8 mouse cellular contexts compared by ENCODE assay signal in the genomic region with DNA sequence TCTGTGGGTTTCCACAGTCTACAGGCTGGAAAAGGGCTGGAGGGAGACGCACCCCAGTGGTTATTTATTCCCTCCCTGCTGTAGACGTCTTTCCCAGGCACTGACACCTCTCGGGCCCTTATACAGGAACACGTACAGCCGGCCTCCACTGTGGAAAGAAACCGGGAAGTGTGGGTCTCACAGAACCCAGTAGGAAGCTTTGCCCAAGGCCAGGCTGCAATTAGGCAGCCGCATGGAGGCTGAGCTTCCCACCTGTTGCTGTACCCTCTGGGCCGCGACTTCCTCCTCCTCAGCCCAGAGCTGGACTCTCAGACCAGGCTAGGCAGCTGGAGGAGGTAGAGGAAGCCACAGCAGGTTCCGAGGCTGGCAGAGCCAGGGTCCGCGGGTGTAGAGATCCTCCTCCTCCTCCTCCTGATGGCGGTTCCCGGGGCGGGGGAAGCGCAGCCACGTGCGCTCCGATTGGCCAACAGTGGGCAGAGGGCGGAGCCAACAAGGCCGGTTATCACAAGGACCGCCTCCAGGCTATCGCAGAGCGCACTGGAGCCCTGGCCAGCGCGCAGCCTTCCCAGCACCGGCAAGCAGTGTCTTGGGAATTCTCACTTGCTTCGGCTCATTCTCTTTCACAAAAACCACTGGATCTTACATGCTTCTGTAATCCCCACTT. TPM values are rescaled to one million over a fixed set of nuclear protein-coding genes. Genes with fewer than 3 reads are reported as not detected.
A peak's percentile ranks its signal among the peaks of the same experiment; 100 is the strongest.
DNase-seq lines count a peak whose midpoint lies in the region; ATAC-seq lines count a peak whose summit lies in the region.

A gene (plus strand): TSS at position 530 of the 664 bp plus-strand sequence.

- WGBS in hindbrain, embryonic 15.5 days = under 1% methylated on average over 28 of the region's 28 CpGs

- 0 out of 2 replicates have a peak, but pooled peaks cover 6% of the 10 kb centered on the region for H3K27me3 ChIP-seq in hindbrain, embryonic 15.5 days

- peak within 1 kb of the TSS; percentile 56 for H3K9ac ChIP-seq in hindbrain, embryonic 15.5 days

- peak within 1 kb of the TSS; percentile 74 for H3K4me3 ChIP-seq in hindbrain, embryonic 15.5 days

- ATAC-seq in hindbrain, embryonic 15.5 days (ENCODE audit: low FRiP score, low read depth) = peak; percentile 99

- H3K4me2 ChIP-seq in hindbrain, embryonic 15.5 days = peak within 1 kb of the TSS; percentile 97

- peak within 1 kb of the TSS; percentile 70 for H3K27ac ChIP-seq in hindbrain, embryonic 15.5 days (replicated peaks)

- H3K9me3 ChIP-seq in hindbrain, embryonic 15.5 days = no peaks in the 10 kb centered on the region

- no peaks in the 10 kb centered on the region for H3K36me3 ChIP-seq in hindbrain, embryonic 15.5 days

- peaks cover 29% of the 10 kb centered on the region for H3K4me1 ChIP-seq in hindbrain, embryonic 15.5 days (replicated peaks)

- peak; percentile 67 for DNase-seq in T-cell, adult 2 months (ENCODE audit: low spot score)
- peak; percentile 66 to 76 for DNase-seq in cerebellum, postnatal 36 days
- DNase-seq in frontal cortex, postnatal 36 days (ENCODE audit: low spot score in 2 of 2) = peak; percentile 93 to 94
- DNase-seq in layer of hippocampus, postnatal 36 days = peak; percentile 91 to 93
- DNase-seq in lung, postnatal 25 days (ENCODE audit: low spot score) = peak; percentile 95
- DNase-seq in retina, adult 2 months (ENCODE audit: low read depth, low spot score) = peak; percentile 39
- DNase-seq in thymus, postnatal 25 days = peak; percentile 89

RNA-seq across cellular contexts. Expression of the gene that starts here (rescaled TPM):
- polyA plus RNA-seq in hindbrain, embryonic 15.5 days (2015; fragmentation: Nextera tagmentation; extraction: Ambion mirVana) = 0.98 and 1.3 TPM in 2 replicates
- total RNA-seq in layer of hippocampus, postnatal 36 days (2021) = 1 to 10 TPM; 6.9 to 7.9 TPM

Comparison
In these comparisons a context has a peak if more than half of its experiments do, and no peak if none do; other contexts are left out.
1. Peak in every context shown above with its lines: DNase-seq, ATAC-seq, H3K4me3 ChIP-seq and H3K27ac ChIP-seq.
2. DNase-seq: peak in every context shown above with its lines; median percentile 95 in lung, postnatal 25 days; 94 in frontal cortex, postnatal 36 days; 92 in layer of hippocampus, postnatal 36 days; 89 in thymus, postnatal 25 days; 71 in cerebellum, postnatal 36 days; 67 in T-cell, adult 2 months; 39 in retina, adult 2 months.